Mouse (Mus musculus) ES-E14 (cell line): ENCODE data around the gene Cpn2.

Source experiments
- HCFC1 ChIP-seq: IDR thresholded peaks from 2 replicates; pipeline ENCODE4 v1.6.1; 2012; ENCODE audit warnings: low read length, inconsistent platforms, borderline replicate concordance; ENCODE audit not compliant: insufficient read depth
- MAFK ChIP-seq: IDR thresholded peaks from 2 replicates; pipeline ENCODE4 v1.6.1; 2014; ENCODE audit warnings: mild to moderate bottlenecking, low read depth, low read length, inconsistent platforms; ENCODE audit not compliant: insufficient read depth

GRCm38 (mm10) chr16:30267359-30267758 lies at the start of gene Cpn2:
- no peak for TF ChIP-seq MAFK
- TF ChIP-seq HCFC1 = no peak
